Mouse (Mus musculus) fibroblast of lung, adult 2 months (primary cell): Measurements from ENCODE around the gene Dnajb3.
"Not testable (repeated sequence)": the region's sequence is repeated elsewhere in the genome, so short reads cannot be mapped to it uniquely, and the experiment has no call there.

Experiments used
- DNase-seq: peaks from one replicate; pipeline ENCODE4 v3.0.0-alpha.2; 2011; ENCODE audit warnings: low read depth

Gene Dnajb3

GRCm38 (mm10) chr1:88215466-88216380 lies 10.1 kb upstream of the Dnajb3 start:
- DNase-seq, result no peak

GRCm38 (mm10) chr1:88214462-88214952 lies 8.9 kb upstream of the Dnajb3 start:
- DNase-seq, result no peak

- DNase-seq, result no peak
These were observed 8.3 kb upstream of the Dnajb3 start for GRCm38 (mm10) chr1:88213766-88214461.

- no peak for DNase-seq
These were observed 7.5 kb upstream of the Dnajb3 start for GRCm38 (mm10) chr1:88213061-88213460.

- DNase-seq, result no peak
These were observed 6.9 kb upstream of the Dnajb3 start for GRCm38 (mm10) chr1:88212341-88213045.

- DNase-seq, result no peak
These were observed 6.2 kb upstream of the Dnajb3 start, which contains the start of gene Ugt1a1 for GRCm38 (mm10) chr1:88211812-88212211. Gene Ugt1a1, plus strand, starts transcription at chr1:88211959.

GRCm38 (mm10) chr1:88206843-88207479 lies 1.4 kb upstream of the Dnajb3 start:
- DNase-seq, result no peak

- DNase-seq, result no peak
These were observed 5.1 kb downstream of the Dnajb3 start, which contains the start of gene Ugt1a2 for GRCm38 (mm10) chr1:88200456-88200855. Gene Ugt1a2, plus strand, starts transcription at chr1:88200601.

- DNase-seq, result no peak
These were observed 5.6 kb downstream of the Dnajb3 start for GRCm38 (mm10) chr1:88199996-88200395.

- no peak for DNase-seq
These were observed 8.1 kb downstream of the Dnajb3 start for GRCm38 (mm10) chr1:88197443-88197842.

- no peak for DNase-seq
These were observed 9.9 kb downstream of the Dnajb3 start for GRCm38 (mm10) chr1:88195687-88196086.

GRCm38 (mm10) chr1:88192136-88192535 lies 13.4 kb downstream of the Dnajb3 start:
- DNase-seq, result no peak

- DNase-seq, result no peak
These were observed 19.2 kb downstream of the Dnajb3 start for GRCm38 (mm10) chr1:88186325-88186935.

- DNase-seq, result no peak
These were observed 25.9 kb downstream of the Dnajb3 start for GRCm38 (mm10) chr1:88179657-88180056.

- not testable (repeated sequence) for DNase-seq
These were observed 33.4 kb downstream of the Dnajb3 start for GRCm38 (mm10) chr1:88172190-88172589.

- no peak for DNase-seq
These were observed 39.9 kb downstream of the Dnajb3 start, which contains the start of gene Ugt1a5 for GRCm38 (mm10) chr1:88165711-88166110. Gene Ugt1a5, plus strand, starts transcription at chr1:88166012.

- DNase-seq, result no peak
These were observed 47.2 kb downstream of the Dnajb3 start for GRCm38 (mm10) chr1:88158430-88158829.
